In the genomic region with DNA sequence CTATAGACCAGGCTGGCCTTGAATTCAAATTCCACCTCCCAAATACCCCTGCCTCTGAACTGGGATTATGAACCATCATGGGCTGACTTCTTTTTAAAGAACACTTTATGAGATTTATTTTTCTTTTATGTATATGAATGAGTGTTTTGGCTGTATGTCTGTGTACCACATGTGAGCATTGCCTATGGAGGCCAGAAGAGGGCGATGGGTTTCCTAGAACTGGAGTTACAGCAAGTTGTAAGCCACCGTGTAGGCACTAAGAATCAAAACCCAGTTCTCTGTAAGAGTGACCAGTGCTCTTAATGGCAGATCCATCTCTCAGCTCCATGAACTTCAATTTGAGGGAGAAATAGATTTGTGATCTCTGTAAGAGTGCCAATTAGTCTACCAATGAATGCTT, we compare ENCODE assay signal across 23 mouse cellular contexts. TPM values are rescaled to one million over a fixed set of nuclear protein-coding genes. Genes with fewer than 3 reads are reported as not detected.
A peak's percentile ranks its signal among the peaks of the same experiment; 100 is the strongest.
DNase-seq lines count a peak whose midpoint lies in the region; ATAC-seq and TF ChIP-seq lines count a peak whose summit lies in the region.
"Had no signal": no experiment of that assay in that cellular context is flagged by ENCODE, and none has a peak within 500 bp of the region (broad histone marks: within the 10 kb centered on the region; RNA-seq: fewer than 3 reads in every experiment).

No protein-coding gene starts in this region.

- DNase-seq in heart, adult 2 months: no peak
- no peak for DNase-seq in spleen, adult 2 months (ENCODE audit: low read depth in 1 of 2, low spot score in 2 of 2)
- DNase-seq in spleen, adult 12 weeks (ENCODE audit: low spot score): no peak
- peak; percentile 9 for DNase-seq in NIH3T3 (ENCODE audit: low read depth)
- DNase-seq in splenic B cell, adult 2 months (ENCODE audit: low read depth, low spot score): peak; percentile 48
- DNase-seq in midbrain, embryonic 10.5 days (ENCODE audit: low spot score): no peak
- no peak for DNase-seq in kidney, adult 18-20 months
- DNase-seq: adrenal gland, postnatal 14 days; cerebellum, adult 9-10 months; gastrocnemius, postnatal 10 days; kidney, adult 2 months; kidney, postnatal 4 days; liver; spleen, adult 18-20 months had no signal

- peak; percentile 26; the same call in 1 of the 2 replicates for TF ChIP-seq CTCF in heart, adult 2 months (IDR thresholded peaks at IDR 0.05)
- no peak for TF ChIP-seq CTCF in spleen, adult 2 months (IDR thresholded peaks at IDR 0.05; ENCODE audit: extremely low read depth, insufficient read depth, insufficient read length, insufficient replicate concordance)

- H3K9ac ChIP-seq in heart, adult 2 months (ENCODE audit: low read depth, low read length): no peak overlapping the region
- H3K9ac ChIP-seq in heart, embryonic 12.5 days: no peak overlapping the region
- H3K9ac ChIP-seq: hindbrain, embryonic 15.5 days had no signal

- no peak for TF ChIP-seq EP300 in heart, adult 2 months (IDR thresholded peaks at IDR 0.05; ENCODE audit: insufficient read depth, low read depth, low read length)

- H3K4me2 ChIP-seq in heart, embryonic 12.5 days: no peak overlapping the region
- H3K4me2 ChIP-seq: heart, embryonic 11.5 days; hindbrain, embryonic 15.5 days had no signal

- H3K79me2 ChIP-seq in heart, adult 2 months (replicated peaks; ENCODE audit: control insufficient read depth, insufficient read depth, low read length): no peaks in the 10 kb centered on the region

- H3K4me3 ChIP-seq in heart, adult 2 months: no peak overlapping the region
- no peak overlapping the region for H3K4me3 ChIP-seq in heart, embryonic 12.5 days
- no peak overlapping the region for H3K4me3 ChIP-seq in spleen, adult 2 months (ENCODE audit: extremely low read depth, insufficient read depth, insufficient read length)
- no peak overlapping the region for H3K4me3 ChIP-seq in midbrain, embryonic 10.5 days
- H3K4me3 ChIP-seq: hindbrain, embryonic 15.5 days; megakaryocyte, embryonic 14.5 days had no signal

- no peaks in the 10 kb centered on the region for H3K27me3 ChIP-seq in heart, adult 2 months (ENCODE audit: control insufficient read depth, insufficient read depth, low read length)
- no peaks in the 10 kb centered on the region for H3K27me3 ChIP-seq in heart, embryonic 12.5 days (replicated peaks)
- H3K27me3 ChIP-seq in spleen, adult 2 months (ENCODE audit: control insufficient read depth, insufficient read depth, low read length): no peaks in the 10 kb centered on the region
- H3K27me3 ChIP-seq in splenic B cell, adult 2 months (ENCODE audit: control insufficient read depth, insufficient read depth, low read length, poor library complexity, severe bottlenecking): no peaks in the 10 kb centered on the region
- no peaks in the 10 kb centered on the region for H3K27me3 ChIP-seq in midbrain, embryonic 10.5 days (ENCODE audit: low read depth, poor library complexity, severe bottlenecking)
- H3K27me3 ChIP-seq: hindbrain, embryonic 15.5 days; megakaryocyte, embryonic 14.5 days had no signal

- H3K9me3 ChIP-seq in heart, embryonic 12.5 days (replicated peaks): no peaks in the 10 kb centered on the region
- H3K9me3 ChIP-seq in midbrain, embryonic 10.5 days (replicated peaks): no peaks in the 10 kb centered on the region
- H3K9me3 ChIP-seq: hindbrain, embryonic 15.5 days; megakaryocyte, embryonic 14.5 days had no signal

- no peaks in the 10 kb centered on the region for H3K4me1 ChIP-seq in heart, adult 2 months (ENCODE audit: control insufficient read depth, insufficient read depth, low read length)
- H3K4me1 ChIP-seq in heart, embryonic 12.5 days (replicated peaks): no peaks in the 10 kb centered on the region
- peaks cover 14% of the 10 kb centered on the region; the same call in 1 of the 2 replicates for H3K4me1 ChIP-seq in spleen, adult 2 months (ENCODE audit: control insufficient read depth, insufficient read depth, insufficient read length)
- H3K4me1 ChIP-seq in midbrain, embryonic 10.5 days: no peaks in the 10 kb centered on the region
- H3K4me1 ChIP-seq: hindbrain, embryonic 15.5 days had no signal

- TF ChIP-seq POLR2A in heart, adult 2 months (IDR thresholded peaks at IDR 0.05; ENCODE audit: insufficient read depth, low read depth, low read length): no peak
- no peak for TF ChIP-seq POLR2A in spleen, adult 2 months (IDR thresholded peaks at IDR 0.05; ENCODE audit: low read depth, low read length)

- intact Hi-C loops in heart, adult 2 months (cut with DNase I): no loop called here

- H3K36me3 ChIP-seq in heart, adult 2 months (ENCODE audit: control insufficient read depth, insufficient read depth, low read length): no peaks in the 10 kb centered on the region; the same call in 1 of the 2 replicates
- peaks cover 62% of the 10 kb centered on the region for H3K36me3 ChIP-seq in heart, embryonic 12.5 days
- peaks cover 25% of the 10 kb centered on the region for H3K36me3 ChIP-seq in spleen, adult 2 months (ENCODE audit: control insufficient read depth, insufficient read depth, low read length)
- peaks cover 13% of the 10 kb centered on the region for H3K36me3 ChIP-seq in splenic B cell, adult 2 months (ENCODE audit: control insufficient read depth, insufficient read depth, low read length, poor library complexity, severe bottlenecking)
- peaks cover 64% of the 10 kb centered on the region for H3K36me3 ChIP-seq in midbrain, embryonic 10.5 days

- ATAC-seq in heart, embryonic 12.5 days (ENCODE audit: insufficient number of reproducible peaks, low FRiP score): no peak

- H3K27ac ChIP-seq in heart, adult 2 months: no peak overlapping the region
- H3K27ac ChIP-seq in heart, embryonic 12.5 days (ENCODE audit: poor library complexity, severe bottlenecking): no peak overlapping the region
- peak overlapping the region; percentile 91; the same call in 1 of the 2 replicates for H3K27ac ChIP-seq in spleen, adult 2 months (ENCODE audit: insufficient read depth, low read length)
- H3K27ac ChIP-seq in midbrain, embryonic 10.5 days (replicated peaks): no peak overlapping the region
- H3K27ac ChIP-seq: hindbrain, embryonic 15.5 days had no signal

- WGBS in heart, adult 2 months: 80% methylated on average over 2 of the region's 2 CpGs
- 74% methylated on average over 2 of the region's 2 CpGs for WGBS in heart, embryonic 12.5 days
- 79% methylated on average over 2 of the region's 2 CpGs for WGBS in spleen, adult 2 months
- WGBS in midbrain, embryonic 10.5 days: 85% methylated on average over 2 of the region's 2 CpGs

RNA-seq across cellular contexts. Expression of gene Parp2, which starts 15.6 kb away (rescaled TPM):
- 10 to 100 TPM; 14.7 to 15.6 TPM for total RNA-seq in heart, adult 2 months (2021)
- 12.5 and 23.2 TPM in 2 replicates for polyA plus RNA-seq in heart, adult 2 months (2012; rRNA removed)
- 40.4 and 41.2 TPM in 2 replicates for polyA plus RNA-seq in heart, embryonic 12.5 days (2016; fragmentation: Nextera tagmentation; extraction: Ambion mirVana)
- polyA plus RNA-seq in spleen, adult 2 months (2012; rRNA removed): 15.6 and 17.5 TPM in 2 replicates
- 70.3 and 74.5 TPM in 2 replicates for polyA plus RNA-seq in midbrain, embryonic 10.5 days (2016; fragmentation: Nextera tagmentation; extraction: Ambion mirVana)

RNA-seq across cellular contexts. Expression of gene Ccnb1ip1, which starts 15.7 kb away (rescaled TPM):
- total RNA-seq in heart, adult 2 months (2021): not detected
- not detected in 2 replicates for polyA plus RNA-seq in heart, adult 2 months (2012; rRNA removed)
- polyA plus RNA-seq in heart, embryonic 12.5 days (2016; fragmentation: Nextera tagmentation; extraction: Ambion mirVana): not detected in 2 replicates
- not detected in 2 replicates for polyA plus RNA-seq in spleen, adult 2 months (2012; rRNA removed)
- polyA plus RNA-seq in midbrain, embryonic 10.5 days (2016; fragmentation: Nextera tagmentation; extraction: Ambion mirVana): not detected in 2 replicates
- total RNA-seq: adrenal gland, postnatal 14 days; gastrocnemius, postnatal 10 days; left cerebral cortex, postnatal 25 days; midbrain, postnatal 0 days had no signal
- polyA plus RNA-seq: embryonic facial prominence, embryonic 14.5 days; heart, embryonic 11.5 days; hindbrain, embryonic 15.5 days; kidney, adult 2 months; lung, embryonic 16.5 days; midbrain, postnatal 0 days; neural tube, embryonic 11.5 days had no signal

RNA-seq across cellular contexts. Expression of gene Ttc5, which starts 37.9 kb away (rescaled TPM):
- total RNA-seq in heart, adult 2 months (2021): 10 to 100 TPM; 13.2 to 13.9 TPM
- 13.3 and 18.4 TPM in 2 replicates for polyA plus RNA-seq in heart, adult 2 months (2012; rRNA removed)
- 46.1 and 48.1 TPM in 2 replicates for polyA plus RNA-seq in heart, embryonic 12.5 days (2016; fragmentation: Nextera tagmentation; extraction: Ambion mirVana)
- 24.3 and 28.1 TPM in 2 replicates for polyA plus RNA-seq in spleen, adult 2 months (2012; rRNA removed)
- 116 and 127 TPM in 2 replicates for polyA plus RNA-seq in midbrain, embryonic 10.5 days (2016; fragmentation: Nextera tagmentation; extraction: Ambion mirVana)

RNA-seq across cellular contexts. Expression of gene Tep1, which starts 47.1 kb away (rescaled TPM):
- total RNA-seq in heart, adult 2 months (2021): 10 to 100 TPM; 10.1 to 12.2 TPM
- polyA plus RNA-seq in heart, adult 2 months (2012; rRNA removed): 11.9 and 14.7 TPM in 2 replicates
- polyA plus RNA-seq in heart, embryonic 12.5 days (2016; fragmentation: Nextera tagmentation; extraction: Ambion mirVana): 6.0 and 6.1 TPM in 2 replicates
- polyA plus RNA-seq in spleen, adult 2 months (2012; rRNA removed): 37.8 and 38.4 TPM in 2 replicates
- 3.9 and 5.0 TPM in 2 replicates for polyA plus RNA-seq in midbrain, embryonic 10.5 days (2016; fragmentation: Nextera tagmentation; extraction: Ambion mirVana)

Comparison
In these comparisons a context has a peak if more than half of its experiments do, and no peak if none do; other contexts are left out.
1. DNase-seq: peak in NIH3T3 (single experiment) and splenic B cell, adult 2 months (single experiment); none in heart, adult 2 months (0 of 2), spleen, adult 2 months (0 of 2), spleen, adult 12 weeks (single experiment), midbrain, embryonic 10.5 days (single experiment) and kidney, adult 18-20 months (single experiment).